Mouse (Mus musculus) C2C12 (cell line): ENCODE data around the gene Runx2.

ENCODE experiments used
- CTCF ChIP-seq: IDR thresholded peaks from one replicate; pipeline ENCODE4 v1.5.1; 2011; ENCODE audit not compliant: control insufficient read depth, insufficient read depth, insufficient read length
- USF1 ChIP-seq: IDR thresholded peaks from one replicate; pipeline ENCODE4 v1.6.1; 2011; ENCODE audit warnings: low read depth, mild to moderate bottlenecking, control low read depth, moderate library complexity

- TF ChIP-seq CTCF, result no peak
- TF ChIP-seq USF1, result no peak
Observed at GRCm38 (mm10) chr17:44540699-44541098, 273.9 kb downstream of the Runx2 start.
